Mouse (Mus musculus): ENCODE results near the gene Flii. TPM values are rescaled to one million over a fixed set of nuclear protein-coding genes. Genes with fewer than 3 reads are reported as not detected.

Flii gene
- total RNA-seq, 1 experiment from 2014 or later = 279 TPM

GRCm38 (mm10) chr11:60699524-60700075 lies 27.5 kb downstream of the Flii start, which contains the start of gene Llgl1:
TSS of gene Llgl1 (plus strand) at chr11:60699723.
- ATAC-seq (replicated peaks; ENCODE audit: insufficient number of reproducible peaks, low FRiP score, low TSS enrichment, poor library complexity, severe bottlenecking) = peak; percentile 37

GRCm38 (mm10) chr11:60698806-60699523 lies 28.1 kb downstream of the Flii start:
- peak; percentile 7; the same call in 1 of the 2 replicates for ATAC-seq (replicated peaks; ENCODE audit: insufficient number of reproducible peaks, low FRiP score, low TSS enrichment, poor library complexity, severe bottlenecking)

- ATAC-seq (replicated peaks; ENCODE audit: insufficient number of reproducible peaks, low FRiP score, low TSS enrichment, poor library complexity, severe bottlenecking) = no peak
Measured at GRCm38 (mm10) chr11:60697561-60697960, 29.5 kb downstream of the Flii start.

- ATAC-seq (replicated peaks; ENCODE audit: insufficient number of reproducible peaks, low FRiP score, low TSS enrichment, poor library complexity, severe bottlenecking) = no peak
Measured at GRCm38 (mm10) chr11:60696165-60696564, 30.9 kb downstream of the Flii start.

Other genes starting within 250 kb of the Flii start
- 26.6 to 33.2 TPM (median 29.5 TPM) in 3 replicates for gene Alkbh5, start 190.9 kb downstream of the Flii start, total RNA-seq (2017)
- gene Llgl1, start 27.5 kb downstream of the Flii start, total RNA-seq (2017) = 5.3 to 8.3 TPM (median 5.3 TPM) in 3 replicates
- 7.8 to 17.2 TPM (median 10.3 TPM) in 3 replicates for gene Mief2, start 1.1 kb upstream of the Flii start, total RNA-seq (2017)
- gene Top3a, start 50.1 kb upstream of the Flii start, total RNA-seq (2017) = 13.7 to 17.6 TPM (median 15.4 TPM) in 3 replicates
- 13.8 to 29.7 TPM (median 16.2 TPM) in 3 replicates for gene Smcr8, start 50.3 kb upstream of the Flii start, total RNA-seq (2017)
- gene Shmt1, start 84.5 kb upstream of the Flii start, total RNA-seq (2017) = 0.58 to 7.1 TPM (median 3.8 TPM) in 3 replicates
- 13.4 to 21.7 TPM (median 18.0 TPM) in 3 replicates for gene Dhrs7b, start 103.4 kb upstream of the Flii start, total RNA-seq (2017)
- gene Tmem11, start 152.0 kb upstream of the Flii start, total RNA-seq (2017) = 37.3 to 47.4 TPM (median 46.5 TPM) in 3 replicates
- gene Natd1, start 187.5 kb upstream of the Flii start, total RNA-seq (2017) = 2.9 to 3.2 TPM (median 3.0 TPM) in 3 replicates
- gene Map2k3, start 204.8 kb upstream of the Flii start, total RNA-seq (2017) = 22.4 to 28.9 TPM (median 27.8 TPM) in 3 replicates